Mouse (Mus musculus): ENCODE measurements around the gene Il18rap.
"Not testable (repeated sequence)": the region's sequence is repeated elsewhere in the genome, so short reads cannot be mapped to it uniquely, and the experiment has no call there.

The Il18rap gene

DNA sequence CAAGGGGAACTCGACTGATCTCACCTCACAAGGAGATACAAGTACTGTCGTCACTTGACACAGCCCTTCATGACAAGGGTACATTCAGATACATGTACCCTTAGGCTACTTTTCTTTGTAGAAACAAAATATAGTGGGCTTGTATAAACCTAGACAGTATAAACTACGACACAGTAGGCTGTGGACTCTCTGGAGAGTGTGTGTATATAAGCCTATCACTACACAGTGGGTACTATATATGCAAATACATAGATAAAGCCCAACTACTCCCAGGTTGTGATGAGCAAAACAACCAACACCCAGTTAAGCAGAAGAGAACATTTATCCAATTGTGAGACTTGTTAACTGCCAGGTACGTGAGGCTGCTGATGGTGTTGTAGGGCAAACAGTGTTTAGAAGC, 31.5 kb downstream of the Il18rap start:
- no peak for DNase-seq

DNA sequence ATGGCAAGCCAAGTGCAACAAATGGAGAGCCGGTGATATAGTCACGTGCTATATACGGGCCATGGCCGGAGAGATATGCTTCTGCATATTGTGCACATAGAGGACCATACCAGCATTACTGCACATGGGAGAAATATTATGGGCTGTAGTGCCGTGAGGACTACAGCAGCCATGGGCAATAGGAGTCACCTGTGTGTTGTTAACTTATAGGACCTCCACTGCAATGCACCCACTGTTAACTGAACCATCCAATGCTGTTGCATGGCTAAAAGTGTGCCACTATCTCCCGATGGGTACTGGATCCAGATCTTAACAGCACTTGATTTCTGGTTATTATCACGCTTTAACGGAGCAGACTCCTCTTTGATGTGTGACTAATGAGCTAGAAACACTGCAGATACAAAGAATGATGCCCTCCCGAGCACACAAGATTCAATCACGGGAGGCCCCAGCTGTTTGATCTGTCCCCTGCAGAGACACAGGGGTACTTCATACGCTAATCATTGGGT, 32.0 kb downstream of the Il18rap start:
- DNase-seq = no peak

DNA sequence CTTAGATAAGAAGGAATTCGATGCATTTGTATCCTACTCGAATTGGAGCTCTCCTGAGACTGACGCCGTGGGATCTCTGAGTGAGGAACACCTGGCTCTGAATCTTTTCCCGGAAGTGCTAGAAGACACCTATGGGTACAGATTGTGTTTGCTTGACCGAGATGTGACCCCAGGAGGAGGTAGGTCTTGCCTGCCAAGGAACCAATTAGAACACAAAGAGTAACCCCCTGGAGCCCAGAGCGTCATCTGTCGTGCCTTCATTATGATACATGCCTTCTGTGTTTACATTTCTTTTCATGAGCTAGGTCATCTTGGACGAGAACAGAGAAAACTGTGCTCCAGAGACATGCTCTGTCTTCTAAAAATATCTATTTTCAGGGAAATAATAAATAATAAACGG, 32.6 kb downstream of the Il18rap start:
- no peak for DNase-seq

DNA sequence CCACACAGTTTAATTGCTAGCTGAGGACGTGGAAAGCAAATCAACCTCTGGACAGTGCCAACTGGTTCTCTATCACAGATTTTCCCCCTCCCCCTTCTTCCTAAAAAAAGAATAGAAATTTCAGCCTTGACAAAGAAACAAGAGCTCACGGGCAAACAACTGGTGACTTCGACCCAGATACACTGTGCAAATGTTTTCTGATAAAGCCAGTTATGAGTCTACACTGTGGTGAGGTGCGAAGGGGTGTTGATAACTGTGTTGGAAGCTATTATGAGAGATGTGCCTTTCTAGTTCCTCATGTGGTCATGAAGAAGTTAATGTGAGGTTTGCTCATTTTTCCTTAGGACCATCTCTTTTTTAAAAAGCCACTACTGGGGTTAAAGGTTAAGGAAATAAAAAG, 54.2 kb downstream of the Il18rap start:
- no peak for DNase-seq

DNA sequence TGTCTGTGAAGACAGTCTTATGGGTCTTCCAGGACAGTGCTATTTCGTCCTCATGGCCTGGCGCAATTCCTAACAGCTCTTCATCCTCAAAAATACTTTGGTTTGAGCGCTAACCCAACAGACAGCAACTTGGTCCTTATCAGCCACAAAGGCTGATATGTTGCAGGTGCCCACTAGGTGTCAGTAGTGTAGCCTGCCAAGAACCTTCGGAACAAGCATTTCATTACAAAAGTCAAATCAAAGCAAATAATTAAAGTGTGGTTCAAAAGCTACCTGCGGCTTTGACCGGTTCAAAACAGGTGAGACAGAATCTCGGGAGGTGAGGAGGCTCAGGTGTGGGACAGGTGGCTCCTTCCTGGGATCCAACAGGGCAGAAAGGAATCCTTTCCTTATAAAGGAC, 64.6 kb downstream of the Il18rap start, which contains the start of gene Slc9a4:
Gene Slc9a4, plus strand, starts transcription at position 298 of the 400 bp plus-strand sequence.
- peak in 1 of 2 experiments; percentile 7 for DNase-seq

DNA sequence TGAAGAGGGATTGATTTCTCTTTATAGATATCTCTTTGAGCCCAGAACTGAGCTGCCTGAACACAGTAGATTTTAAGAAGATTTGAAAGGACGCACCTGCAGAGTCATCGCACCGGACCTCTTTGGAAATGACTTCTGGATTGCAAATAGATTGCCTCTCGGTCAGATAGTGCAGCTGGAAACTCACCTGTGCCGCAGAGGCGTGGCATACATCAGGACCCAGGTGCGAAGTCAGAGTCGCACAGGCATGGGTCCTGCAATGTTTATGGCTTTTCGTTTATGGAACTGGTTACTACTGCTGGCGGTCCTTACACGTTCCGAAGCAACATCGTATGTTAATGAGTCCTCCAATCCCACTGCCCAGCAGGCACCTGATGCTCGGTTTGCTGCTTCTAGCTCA, 65.1 kb downstream of the Il18rap start:
- no peak for DNase-seq

DNA sequence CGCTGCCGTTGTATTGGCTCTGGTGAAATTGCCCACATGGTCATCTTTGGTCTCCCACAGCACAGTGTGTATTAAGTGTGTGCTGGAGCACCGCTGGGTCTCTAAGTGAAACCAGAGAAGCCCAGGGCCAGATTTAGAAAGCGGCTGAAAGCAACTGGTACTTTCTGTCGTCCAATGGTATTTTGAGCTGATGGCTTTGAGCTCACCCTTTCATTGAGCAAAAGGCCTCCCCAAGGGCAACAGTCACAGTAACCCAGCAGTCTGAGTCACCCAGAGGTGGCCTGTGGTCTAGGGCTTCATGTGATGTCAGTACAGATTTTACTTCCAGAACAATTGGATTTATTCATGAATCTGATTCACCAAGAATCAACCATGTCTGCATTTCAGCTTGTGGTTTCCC, 71.6 kb downstream of the Il18rap start:
- DNase-seq = no peak

DNA sequence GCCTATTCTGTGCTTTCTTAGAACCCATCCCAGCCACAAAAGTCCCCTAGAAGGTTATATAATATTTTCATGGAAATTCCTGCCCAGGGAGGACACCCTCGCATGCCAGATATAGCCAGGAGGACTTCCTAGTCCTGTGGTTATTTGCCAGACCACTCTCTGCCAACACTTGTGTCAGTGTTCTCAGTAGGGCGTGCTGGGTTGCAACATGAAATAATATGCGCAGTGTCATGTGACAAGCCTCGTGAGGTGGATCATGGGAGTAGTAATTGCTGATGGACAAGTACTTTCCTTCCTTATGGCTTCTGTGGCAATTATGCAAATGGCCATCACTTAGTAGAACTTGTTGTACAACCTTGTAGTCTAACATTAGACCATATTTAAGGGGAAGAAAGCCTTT, 75.8 kb downstream of the Il18rap start:
- DNase-seq = no peak

DNA sequence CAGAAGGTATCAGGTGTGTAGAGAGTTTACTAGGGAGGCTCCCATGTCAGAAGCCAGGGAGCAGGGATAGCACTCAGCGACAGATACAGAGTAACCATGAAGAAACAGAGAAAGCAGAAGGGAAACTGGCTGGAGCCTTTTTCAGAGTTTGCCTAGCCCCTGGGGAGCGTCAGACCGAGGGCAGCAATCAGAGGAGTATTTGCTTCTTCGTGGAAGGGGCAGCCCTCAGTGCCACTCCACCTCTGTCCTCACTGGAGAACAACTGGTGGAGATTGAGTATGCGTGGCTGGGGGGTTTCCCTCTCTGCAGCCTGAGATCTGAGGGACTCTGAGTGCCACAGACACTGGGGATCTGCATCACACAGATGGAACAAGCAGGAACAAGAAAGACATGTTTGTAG, 82.7 kb downstream of the Il18rap start:
- no peak for DNase-seq

DNA sequence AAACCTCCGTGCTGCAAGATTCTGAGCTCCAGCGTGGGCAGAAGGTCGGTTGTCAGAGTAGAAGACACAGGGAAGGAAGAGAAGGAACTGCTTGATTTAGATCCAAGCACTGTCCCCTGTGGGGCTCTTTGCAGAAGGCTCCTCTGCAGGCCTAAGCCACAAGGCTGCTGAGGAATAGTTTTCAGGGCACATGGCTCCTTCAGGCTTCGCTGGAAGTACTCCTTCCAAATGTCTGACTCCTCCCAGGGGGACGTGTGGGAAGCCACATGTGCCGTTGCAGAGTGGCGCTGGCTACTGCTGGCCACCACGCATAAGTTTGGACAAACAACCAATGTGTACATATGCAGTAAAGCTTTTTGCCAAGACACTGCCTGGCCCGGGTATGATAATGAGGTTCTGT, 84.5 kb downstream of the Il18rap start:
- DNase-seq = not testable (repeated sequence)

DNA sequence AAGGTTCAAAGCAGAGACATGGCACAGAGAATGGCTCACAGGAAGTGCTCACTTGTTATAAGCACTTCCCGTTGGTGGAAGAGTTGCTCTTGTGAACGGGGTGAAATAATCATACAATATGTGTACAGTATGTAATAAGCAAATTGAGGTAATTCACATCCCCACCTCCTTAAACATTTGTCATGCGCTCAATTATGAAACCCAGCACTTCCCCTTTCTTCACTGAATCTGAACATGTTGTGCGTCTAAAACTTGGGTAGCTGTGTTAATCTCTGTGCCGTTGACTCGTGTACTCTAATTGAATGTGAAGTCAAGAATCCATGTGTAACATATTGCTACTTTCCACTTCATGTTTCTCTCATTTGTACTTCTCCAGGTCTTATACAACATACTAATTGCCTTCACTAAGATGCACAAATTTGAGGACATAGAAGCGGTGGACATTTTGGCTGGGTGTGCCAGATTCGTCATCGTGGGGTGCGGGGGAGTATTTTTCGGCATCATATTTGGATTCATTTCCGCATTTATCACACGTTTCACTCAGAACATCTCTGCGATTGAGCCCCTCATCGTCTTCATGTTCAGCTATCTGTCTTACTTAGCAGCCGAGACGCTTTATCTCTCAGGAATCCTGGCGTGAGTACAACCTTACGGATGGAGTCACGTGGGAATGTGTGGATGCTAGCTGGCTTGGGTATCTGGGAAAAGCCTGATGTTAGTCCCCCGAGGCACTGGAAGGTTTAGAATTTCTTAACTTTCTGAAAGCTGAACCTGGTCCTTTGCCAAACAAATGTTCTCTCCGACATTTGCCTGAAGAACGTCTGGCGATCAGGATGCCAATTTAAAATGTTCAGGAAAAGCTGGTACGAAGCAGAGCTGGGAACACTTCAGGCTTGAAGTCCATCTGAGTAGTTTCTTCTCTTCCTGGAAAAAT, 85.5 kb downstream of the Il18rap start:
- DNase-seq = no peak

Measured in spleen, adult 18-20 months (tissue).